Mouse (Mus musculus): ENCODE measurements around the gene Usp28. TPM values are rescaled to one million over a fixed set of nuclear protein-coding genes. Genes with fewer than 3 reads are reported as not detected.
"Not testable (repeated sequence)": the region's sequence is repeated elsewhere in the genome, so short reads cannot be mapped to it uniquely, and the experiment has no call there.

Usp28 gene
- 10 to 100 TPM; 27.5 to 49.6 TPM for polyA plus RNA-seq (2017; shearing (Covaris generic))

GRCm38 (mm10) chr9:48984845-48985707 lies at the start of gene Usp28:
TSS of gene Usp28 (plus strand) at chr9:48985375.
- ATAC-seq = peak; percentile 81

GRCm38 (mm10) chr9:48942349-48942748 lies 42.8 kb upstream of the Usp28 start:
- no peak for ATAC-seq

- no peak for ATAC-seq
Measured at GRCm38 (mm10) chr9:48947565-48947964, 37.6 kb upstream of the Usp28 start.

GRCm38 (mm10) chr9:48961314-48961713 lies 23.9 kb upstream of the Usp28 start:
- no peak for ATAC-seq

- ATAC-seq = no peak
Measured at GRCm38 (mm10) chr9:48962131-48962530, 23.0 kb upstream of the Usp28 start.

GRCm38 (mm10) chr9:48964587-48965040 lies 20.6 kb upstream of the Usp28 start, which contains the start of gene Htr3b:
TSS of gene Htr3b (minus strand) at chr9:48964990.
- ATAC-seq = peak; percentile 28

- no peak for ATAC-seq
Measured at GRCm38 (mm10) chr9:48972494-48972893, 12.7 kb upstream of the Usp28 start.

GRCm38 (mm10) chr9:48976661-48977355 lies 8.4 kb upstream of the Usp28 start:
- no peak for ATAC-seq

- no peak for ATAC-seq
Measured at GRCm38 (mm10) chr9:48980371-48980770, 4.8 kb upstream of the Usp28 start.

GRCm38 (mm10) chr9:48980781-48981180 lies 4.4 kb upstream of the Usp28 start:
- no peak for ATAC-seq

GRCm38 (mm10) chr9:48981827-48982226 lies 3.3 kb upstream of the Usp28 start:
- no peak for ATAC-seq

GRCm38 (mm10) chr9:48983801-48984200 lies 1.4 kb upstream of the Usp28 start:
- ATAC-seq = not testable (repeated sequence)

- peak; percentile 2 for ATAC-seq
Measured at GRCm38 (mm10) chr9:48984320-48984844, 793 bp upstream of the Usp28 start.

- no peak for ATAC-seq
Measured at GRCm38 (mm10) chr9:48985708-48986088, 523 bp downstream of the Usp28 start.

GRCm38 (mm10) chr9:48986616-48987141 lies 1.5 kb downstream of the Usp28 start:
- ATAC-seq = no peak

- no peak for ATAC-seq
Measured at GRCm38 (mm10) chr9:48987201-48988101, 2.3 kb downstream of the Usp28 start.

GRCm38 (mm10) chr9:48991671-48992070 lies 6.5 kb downstream of the Usp28 start:
- ATAC-seq = no peak

- no peak for ATAC-seq
Measured at GRCm38 (mm10) chr9:48994779-48995178, 9.6 kb downstream of the Usp28 start.

- no peak for ATAC-seq
Measured at GRCm38 (mm10) chr9:48995735-48996134, 10.6 kb downstream of the Usp28 start.

GRCm38 (mm10) chr9:48999256-48999655 lies 14.1 kb downstream of the Usp28 start:
- no peak for ATAC-seq

GRCm38 (mm10) chr9:49015824-49016223 lies 30.6 kb downstream of the Usp28 start:
- ATAC-seq = no peak

- ATAC-seq = no peak
Measured at GRCm38 (mm10) chr9:49021289-49021688, 36.1 kb downstream of the Usp28 start.

Measured in activated CD4-positive, CD25-positive, alpha-beta regulatory T cell, adult 4 months (primary cell).